Mouse (Mus musculus) embryonic facial prominence, embryonic 14.5 days (tissue): ENCODE measurements at regions not wholly inside any gene's neighbourhood (a gene's known extent, or its start where the extent isn't known, plus 50 kb on each side); places are given as distances from the start of the nearest gene placed in this dataset.

Experiments
- ATAC-seq: fragments of 200-750 bp; cut with Nextera tagmentation; 2 replicates; pipeline ENCODE4 v1.8.0; 2017; ENCODE audit warnings: low read depth, moderate number of reproducible peaks, moderate TSS enrichment
- DNase-seq: peaks from one replicate; pipeline ENCODE4 v3.0.0-alpha.2; 2015; ENCODE audit warnings: low spot score
- H3K27ac ChIP-seq: fragments of 300-500 bp; sonication (generic); replicated peaks from 2 replicates; pipeline ENCODE4 v1.5.1; 2014; ENCODE audit warnings: low read depth, mild to moderate bottlenecking, low read length, moderate library complexity
- H3K27me3 ChIP-seq: fragments of 300-500 bp; sonication (generic); replicated peaks from 2 replicates; pipeline ENCODE4 v1.6.1; 2014; ENCODE audit warnings: low read length; ENCODE audit not compliant: control insufficient read depth, insufficient read depth
- H3K36me3 ChIP-seq: fragments of 300-500 bp; sonication (generic); 2 replicates; pipeline ENCODE4 v1.6.1; 2014; ENCODE audit warnings: low read length, mixed read lengths; ENCODE audit not compliant: control insufficient read depth, insufficient read depth
- H3K4me1 ChIP-seq: fragments of 300-500 bp; sonication (generic); 2 replicates; pipeline ENCODE4 v1.6.1; 2014; ENCODE audit warnings: antibody characterized with exemption, low read length; ENCODE audit not compliant: control insufficient read depth, insufficient read depth
- H3K4me2 ChIP-seq: fragments of 300-500 bp; sonication (generic); 2 replicates; pipeline ENCODE4 v1.6.1; 2014; ENCODE audit warnings: low read depth, mild to moderate bottlenecking, low read length, moderate library complexity, mixed read lengths
- H3K4me3 ChIP-seq: fragments of 300-500 bp; sonication (generic); 2 replicates; pipeline ENCODE4 v1.5.1; 2014; ENCODE audit warnings: low read depth, mild to moderate bottlenecking, low read length
- H3K9ac ChIP-seq: fragments of 300-500 bp; sonication (generic); 2 replicates; pipeline ENCODE4 v1.6.1; 2014; ENCODE audit warnings: low read depth, mild to moderate bottlenecking, low read length, moderate library complexity, mixed read lengths
- H3K9me3 ChIP-seq: fragments of 300-500 bp; sonication (generic); 2 replicates; pipeline ENCODE4 v1.6.1; 2016; ENCODE audit warnings: low read length; ENCODE audit not compliant: control insufficient read depth
- WGBS: fragments of 180-500 bp; shearing (Covaris S2); extraction: QIAGEN DNeasy Blood & Tissue Kit; methylation state at CpG from one replicate; pipeline ENCODE4 v1.1.7; 2014; 5-methylcytosine and 5-hydroxymethylcytosine counted together

- H3K9ac ChIP-seq = no peak overlapping the region
- H3K36me3 ChIP-seq = no peaks in the 10 kb centered on the region
- no peaks in the 10 kb centered on the region for H3K4me1 ChIP-seq
- H3K27me3 ChIP-seq = no peaks in the 10 kb centered on the region
- no peaks in the 10 kb centered on the region for H3K9me3 ChIP-seq
- H3K27ac ChIP-seq = no peak overlapping the region
- H3K4me2 ChIP-seq = no peak overlapping the region
- H3K4me3 ChIP-seq = no peak overlapping the region
- DNase-seq (no peak), ATAC-seq (no peak)
- 95% methylated on average over 14 of the region's 14 CpGs for WGBS
Observed at GRCm38 (mm10) chrX:63366321-63366720, 785.7 kb downstream of the Gm6760 start.

GRCm38 (mm10) chrX:63365666-63366065, 786.3 kb downstream of the Gm6760 start:
- no peaks in the 10 kb centered on the region for H3K9me3 ChIP-seq
- 76% methylated on average over 4 of the region's 4 CpGs for WGBS
- H3K4me3 ChIP-seq = no peak overlapping the region
- no peaks in the 10 kb centered on the region for H3K36me3 ChIP-seq
- ATAC-seq (no peak), DNase-seq (no peak)
- H3K4me1 ChIP-seq = no peaks in the 10 kb centered on the region
- no peaks in the 10 kb centered on the region for H3K27me3 ChIP-seq
- H3K4me2 ChIP-seq = no peak overlapping the region
- H3K27ac ChIP-seq = no peak overlapping the region
- no peak overlapping the region for H3K9ac ChIP-seq

GRCm38 (mm10) chrX:63355035-63355434, 797.0 kb downstream of the Gm6760 start:
- Histone ChIP-seq H3K4me1 (no peaks in the 10 kb centered on the region), H3K4me2 (no peak overlapping the region), H3K36me3 (no peaks in the 10 kb centered on the region), H3K27me3 (no peaks in the 10 kb centered on the region), H3K9ac (no peak overlapping the region), H3K9me3 (no peaks in the 10 kb centered on the region), H3K4me3 (no peak overlapping the region), H3K27ac (no peak overlapping the region)
- peak; percentile 21 for DNase-seq
- peak; percentile 84; the same call in 1 of the 2 replicates for ATAC-seq
- WGBS = 81% methylated on average over 1 of the region's 1 CpGs
